Mouse (Mus musculus) small intestine, adult 2 months (tissue): ENCODE data around the gene Il10rb. TPM values are rescaled to one million over a fixed set of nuclear protein-coding genes. Genes with fewer than 3 reads are reported as not detected.

ENCODE experiments used
- H3K27ac ChIP-seq: fragments of 200-500 bp; 2 replicates; pipeline ENCODE4 v1.5.1; 2012; ENCODE audit warnings: low read depth, low read length, control low read depth, inconsistent platforms; ENCODE audit not compliant: insufficient read depth
- H3K27me3 ChIP-seq: fragments of 200-500 bp; 2 replicates; pipeline ENCODE4 v1.6.1; 2012; ENCODE audit warnings: mild to moderate bottlenecking, moderate library complexity, low read length, inconsistent platforms; ENCODE audit not compliant: control insufficient read depth, insufficient read depth
- H3K36me3 ChIP-seq: fragments of 200-500 bp; 2 replicates; pipeline ENCODE4 v1.6.1; 2012; ENCODE audit warnings: mild to moderate bottlenecking, low read length, control low read depth, inconsistent platforms; ENCODE audit not compliant: control insufficient read depth, insufficient read depth
- H3K4me1 ChIP-seq: fragments of 200-500 bp; 2 replicates; pipeline ENCODE4 v1.6.1; 2012; ENCODE audit warnings: low read length, inconsistent platforms, mixed read lengths; ENCODE audit not compliant: control insufficient read depth, insufficient read depth, insufficient read length
- H3K4me3 ChIP-seq: fragments of 200-500 bp; 2 replicates; pipeline ENCODE4 v1.5.1; 2012; ENCODE audit warnings: low read depth, mild to moderate bottlenecking, control low read depth, inconsistent platforms, low read length, moderate library complexity
- CTCF ChIP-seq: fragments of 200-500 bp; IDR thresholded peaks from 2 replicates; pipeline ENCODE4 v1.5.1; 2012; ENCODE audit warnings: low read depth, mild to moderate bottlenecking, control low read depth, inconsistent platforms, low read length, moderate library complexity, mixed read lengths; ENCODE audit not compliant: insufficient replicate concordance, insufficient read length; ENCODE audit errors: extremely low read depth
- POLR2A ChIP-seq: fragments of 200-500 bp; IDR thresholded peaks from 2 replicates; pipeline ENCODE4 v1.6.1; 2012; ENCODE audit warnings: low read depth, mild to moderate bottlenecking, control low read depth, inconsistent platforms, low read length, moderate library complexity
- WGBS: fragments of 180-500 bp; shearing (Covaris S2); methylation state at CpG from one replicate; pipeline ENCODE4 v1.1.7; 2018; 5-methylcytosine and 5-hydroxymethylcytosine counted together
- polyA plus RNA-seq: library from polyadenylated mRNA; depleted of rRNA; stranded (reverse); fragments of >200 nt; gene quantifications from 2 replicates; pipeline ENCODE4 v1.2.3, GENCODE M21; 2012

Il10rb gene
- polyA plus RNA-seq, 1 experiment = 51.2 TPM

DNA sequence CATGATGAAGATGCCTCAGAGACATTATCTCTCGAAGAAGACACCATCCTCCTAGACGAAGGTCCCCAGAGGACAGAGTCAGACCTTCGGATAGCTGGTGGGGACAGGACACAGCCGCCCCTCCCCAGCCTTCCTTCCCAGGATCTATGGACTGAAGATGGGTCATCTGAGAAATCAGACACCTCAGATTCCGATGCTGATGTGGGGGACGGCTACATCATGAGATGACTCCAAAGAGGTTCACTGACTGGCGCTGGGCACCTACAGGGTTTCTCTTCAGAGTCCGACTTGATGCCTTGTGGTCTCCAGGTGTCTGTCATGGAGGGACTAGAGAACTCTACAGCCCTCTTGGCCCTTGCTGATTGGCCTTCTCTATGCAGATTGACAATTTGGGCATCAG, 1.8 kb upstream of the Il10rb start:
- H3K27me3 ChIP-seq = no peaks in the 10 kb centered on the region
- TF ChIP-seq POLR2A (no peak), CTCF (no peak)
- peaks cover 15% of the 10 kb centered on the region for H3K4me1 ChIP-seq
- no peak overlapping the region for H3K4me3 ChIP-seq
- H3K36me3 ChIP-seq = peaks cover 8% of the 10 kb centered on the region
- 91% methylated on average over 8 of the region's 8 CpGs for WGBS
- H3K27ac ChIP-seq = no peak overlapping the region

DNA sequence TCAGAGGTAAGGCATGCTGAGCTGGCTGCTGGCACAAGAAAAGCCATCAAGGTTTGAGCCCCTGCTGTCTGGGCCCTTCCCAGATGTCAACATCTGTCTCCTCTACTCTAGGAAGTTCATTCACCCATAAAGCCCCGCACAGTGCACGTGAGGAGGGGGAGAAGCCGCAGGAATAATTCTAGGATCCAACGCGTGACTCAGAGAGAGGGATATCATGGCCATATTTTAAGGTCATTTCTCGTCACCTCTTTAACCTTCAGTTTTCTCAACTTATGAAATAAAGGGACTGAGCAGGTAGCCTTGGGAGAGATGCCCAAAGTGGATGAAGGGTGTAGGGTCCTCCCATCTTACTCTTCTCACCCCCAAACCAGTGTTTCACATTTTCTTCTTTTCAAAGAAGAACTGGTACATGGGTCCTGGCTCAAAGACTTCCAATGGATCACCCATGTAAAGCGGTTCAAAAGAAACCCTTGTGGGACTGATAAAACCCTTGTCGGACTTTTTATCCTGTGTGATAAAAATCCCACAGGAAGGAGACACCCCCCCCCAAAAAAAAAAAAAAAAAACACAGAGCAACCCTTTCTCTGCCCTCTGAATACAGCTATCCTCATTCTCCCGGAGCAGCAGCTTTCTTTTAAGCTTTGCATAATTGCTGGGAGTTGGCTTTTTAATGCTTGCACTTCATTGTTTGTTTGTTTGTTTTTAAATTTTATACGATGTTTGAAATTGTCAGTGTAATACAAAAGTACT, 961 bp upstream of the Il10rb start:
- Histone ChIP-seq H3K4me3 (no peak overlapping the region), H3K36me3 (peaks cover 8% of the 10 kb centered on the region), H3K27me3 (no peaks in the 10 kb centered on the region), H3K27ac (no peak overlapping the region), H3K4me1 (peaks cover 16% of the 10 kb centered on the region)
- no peak for TF ChIP-seq POLR2A
- TF ChIP-seq CTCF = no peak
- 72% methylated on average over 10 of the region's 10 CpGs for WGBS

DNA sequence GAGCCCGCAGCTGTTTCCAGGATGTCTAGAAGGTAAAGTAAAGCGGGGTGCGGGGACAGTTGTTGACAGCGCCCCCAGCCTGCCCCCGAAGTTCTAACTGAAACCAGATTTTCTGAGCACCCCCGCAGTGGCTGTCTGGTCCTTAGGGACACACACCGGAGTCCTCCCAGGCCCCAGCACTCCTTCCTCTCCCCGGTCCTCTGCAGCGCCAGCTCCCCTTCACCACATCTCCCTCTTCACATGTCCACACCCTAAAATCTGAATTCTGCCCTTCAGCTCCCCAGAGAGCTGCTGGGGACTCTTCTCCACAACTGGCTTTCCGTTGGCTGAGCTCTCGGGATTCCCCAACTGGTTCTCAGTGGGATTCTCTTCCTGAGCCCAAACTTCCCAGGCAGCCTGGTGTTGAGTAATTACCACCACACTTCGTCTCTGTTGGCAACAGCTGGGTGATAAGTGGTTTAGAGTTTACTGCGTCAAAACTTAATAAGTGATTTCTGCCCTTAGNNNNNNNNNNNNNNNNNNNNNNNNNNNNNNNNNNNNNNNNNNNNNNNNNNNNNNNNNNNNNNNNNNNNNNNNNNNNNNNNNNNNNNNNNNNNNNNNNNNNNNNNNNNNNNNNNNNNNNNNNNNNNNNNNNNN, 739 bp downstream of the Il10rb start:
- Histone ChIP-seq H3K36me3 (peaks cover 8% of the 10 kb centered on the region), H3K27me3 (no peaks in the 10 kb centered on the region), H3K4me1 (peaks cover 24% of the 10 kb centered on the region), H3K4me3 (peak overlapping the region; percentile 98), H3K27ac (peak overlapping the region; percentile 98)
- 1% methylated on average over 13 of the region's 13 CpGs for WGBS
- TF ChIP-seq CTCF = no peak
- TF ChIP-seq POLR2A = no peak; the same call in 1 of the 2 replicates

DNA sequence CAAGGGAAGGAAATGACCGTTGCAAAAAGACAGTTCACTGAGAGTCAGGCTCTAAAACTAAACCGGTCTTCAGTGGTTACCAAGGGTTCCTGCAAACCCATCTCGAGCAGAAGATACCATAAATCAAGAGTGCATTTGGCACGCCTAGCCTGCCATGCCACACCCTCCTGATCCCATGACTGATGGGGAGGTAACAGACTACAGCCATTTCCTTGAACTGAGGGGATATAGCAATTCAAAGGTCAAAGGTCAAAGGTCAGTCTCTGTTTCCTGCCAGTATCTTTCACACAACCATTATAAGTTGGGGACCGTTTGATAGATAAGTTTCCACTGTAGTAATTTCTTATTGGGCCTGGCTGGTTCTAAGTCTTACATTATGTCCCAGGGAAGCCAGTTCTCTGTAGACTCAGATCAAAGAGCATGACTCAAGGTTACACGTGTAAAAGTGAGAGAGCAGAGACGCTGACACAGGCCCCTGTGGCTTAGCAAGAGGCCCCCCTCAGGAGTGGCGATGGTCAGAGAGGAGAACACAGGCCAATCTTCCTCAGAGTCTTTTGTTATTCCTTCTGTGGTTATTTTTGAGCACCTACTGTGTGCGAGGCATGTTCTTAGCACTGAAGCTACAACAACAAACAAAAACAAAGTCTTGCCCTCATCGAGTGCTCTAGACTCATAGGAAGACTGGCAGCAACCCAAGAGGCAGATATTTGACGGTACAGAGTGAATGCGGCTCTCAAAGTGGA, 7.3 kb downstream of the Il10rb start:
- WGBS = 16% methylated on average over 12 of the region's 12 CpGs
- Histone ChIP-seq H3K36me3 (peaks cover 51% of the 10 kb centered on the region), H3K27me3 (no peaks in the 10 kb centered on the region), H3K4me3 (no peak overlapping the region), H3K27ac (peak overlapping the region; percentile 94), H3K4me1 (peaks cover 21% of the 10 kb centered on the region; the same call in 1 of the 2 replicates)
- TF ChIP-seq POLR2A = no peak
- TF ChIP-seq CTCF = no peak

DNA sequence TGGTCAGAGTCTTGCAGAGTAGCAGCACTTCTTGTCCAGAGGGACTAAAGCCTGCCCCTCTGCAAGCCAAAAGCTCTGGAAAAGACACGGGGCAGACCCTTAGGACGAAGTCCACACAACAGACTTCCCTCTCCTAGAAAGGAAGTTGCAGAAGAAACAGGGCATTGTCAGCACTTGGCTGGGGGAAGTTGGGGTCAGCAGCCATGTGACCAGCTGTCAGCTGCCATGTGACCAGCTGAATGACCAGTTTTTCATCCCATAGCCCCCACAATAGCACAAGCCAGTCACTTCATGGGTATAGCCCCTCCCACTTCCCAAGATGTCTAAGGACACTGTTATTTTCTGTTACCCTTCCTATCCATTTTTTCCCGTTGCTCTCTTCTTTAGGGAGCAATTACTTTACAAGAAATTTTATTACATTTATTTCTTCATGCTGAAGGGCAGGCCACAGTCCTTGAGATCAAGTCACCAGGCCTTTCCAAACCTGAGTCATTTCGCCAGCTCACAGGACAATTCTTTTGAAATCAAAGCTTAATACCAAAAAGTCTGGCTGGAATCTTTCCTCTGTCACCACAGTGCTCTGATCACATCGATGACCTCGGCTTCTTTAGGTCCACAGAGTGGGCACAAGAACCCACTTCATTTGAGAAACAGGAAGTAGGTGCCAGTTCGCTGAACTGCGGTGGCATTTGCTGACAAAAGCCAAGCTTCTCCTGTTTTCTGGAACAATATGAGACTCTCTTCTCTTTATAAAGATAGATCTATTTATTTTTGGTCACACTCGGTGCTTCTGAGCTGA, 9.6 kb downstream of the Il10rb start:
- 78% methylated on average over 9 of the region's 9 CpGs for WGBS
- Histone ChIP-seq H3K27me3 (no peaks in the 10 kb centered on the region), H3K36me3 (peaks cover 68% of the 10 kb centered on the region), H3K4me1 (peaks cover 9% of the 10 kb centered on the region; the same call in 1 of the 2 replicates), H3K27ac (no peak overlapping the region), H3K4me3 (no peak overlapping the region)
- no peak for TF ChIP-seq POLR2A
- TF ChIP-seq CTCF = no peak

DNA sequence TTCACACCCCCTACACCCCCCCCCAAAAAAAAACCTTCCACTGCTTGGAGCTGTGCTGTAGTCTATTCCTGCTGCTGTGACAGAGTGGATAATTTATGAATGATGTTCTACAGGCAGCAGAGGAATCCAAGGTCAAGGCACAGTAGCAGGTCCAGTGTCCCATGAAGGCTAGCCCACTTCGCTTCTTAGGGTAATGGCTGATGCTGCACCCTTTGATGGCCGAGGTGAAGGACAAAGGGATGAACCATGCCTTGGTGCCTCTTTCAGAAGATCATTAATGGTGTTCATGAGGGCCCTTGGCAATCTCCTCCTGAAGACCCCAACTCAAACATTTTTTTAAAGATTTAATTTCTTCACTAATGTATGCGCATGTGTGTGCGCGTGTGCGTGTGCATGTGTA, 10.4 kb downstream of the Il10rb start:
- Histone ChIP-seq H3K4me3 (no peak overlapping the region), H3K27me3 (no peaks in the 10 kb centered on the region), H3K36me3 (peaks cover 72% of the 10 kb centered on the region), H3K4me1 (peaks cover 5% of the 10 kb centered on the region; the same call in 1 of the 2 replicates), H3K27ac (no peak overlapping the region)
- over 99% methylated on average over 6 of the region's 6 CpGs for WGBS
- TF ChIP-seq POLR2A (no peak), CTCF (no peak)
